Mouse (Mus musculus) ES-E14 (cell line): ENCODE measurements around the gene Bhlha15. TPM values are rescaled to one million over a fixed set of nuclear protein-coding genes. Genes with fewer than 3 reads are reported as not detected.

ENCODE experiments used
- DNase-seq: peaks from one replicate; pipeline ENCODE4 v3.0.0-alpha.2; 2013; ENCODE audit warnings: low read depth, low spot score
- H3K27ac ChIP-seq: 2 replicates; pipeline ENCODE4 v1.5.1; 2012; ENCODE audit warnings: low read depth, mild to moderate bottlenecking, low read length, moderate library complexity, mixed read lengths; ENCODE audit not compliant: poor library complexity, insufficient read depth, severe bottlenecking
- H3K36me3 ChIP-seq: 2 replicates; pipeline ENCODE4 v1.6.1; 2012; ENCODE audit warnings: mild to moderate bottlenecking, low read length, moderate library complexity, mixed read lengths; ENCODE audit not compliant: control insufficient read depth, poor library complexity, insufficient read depth, severe bottlenecking
- H3K4me1 ChIP-seq, 2 experiments: fragments of 150-350 bp in 1 of 2; sonication (generic) in 1 of 2; 2 replicates each; pipeline ENCODE4 v1.6.1; 2012; ENCODE audit warnings: low read length in 2 of 2, mild to moderate bottlenecking in 1 of 2, mixed read lengths in 1 of 2; ENCODE audit not compliant: control insufficient read depth in 2 of 2, insufficient read depth in 2 of 2, poor library complexity in 1 of 2
- H3K4me3 ChIP-seq, 2 experiments: fragments of 150-350 bp in 1 of 2; sonication (generic) in 1 of 2; 2 replicates each; pipeline ENCODE4 v1.5.1; 2012; ENCODE audit warnings: low read length in 2 of 2, low read depth in 1 of 2, mild to moderate bottlenecking in 1 of 2, mixed read lengths in 1 of 2; ENCODE audit not compliant: insufficient read depth in 1 of 2, poor library complexity in 1 of 2, severe bottlenecking in 1 of 2
- H3K9ac ChIP-seq: 2 replicates; pipeline ENCODE4 v1.6.1; 2012; ENCODE audit warnings: low read depth, mild to moderate bottlenecking, low read length, mixed read lengths; ENCODE audit not compliant: poor library complexity, insufficient read depth, severe bottlenecking
- H3K9me3 ChIP-seq: fragments of 150-350 bp; sonication (generic); 2 replicates; pipeline ENCODE4 v1.6.1; 2012; ENCODE audit warnings: low read depth, mild to moderate bottlenecking, low read length; ENCODE audit not compliant: control insufficient read depth, insufficient read depth
- CHD2 ChIP-seq: IDR thresholded peaks from 2 replicates; pipeline ENCODE4 v1.6.1; 2014; ENCODE audit warnings: mild to moderate bottlenecking, low read depth, low read length, inconsistent platforms
- HCFC1 ChIP-seq: IDR thresholded peaks from 2 replicates; pipeline ENCODE4 v1.6.1; 2012; ENCODE audit warnings: low read length, inconsistent platforms, borderline replicate concordance; ENCODE audit not compliant: insufficient read depth
- MAFK ChIP-seq: IDR thresholded peaks from 2 replicates; pipeline ENCODE4 v1.6.1; 2014; ENCODE audit warnings: mild to moderate bottlenecking, low read depth, low read length, inconsistent platforms; ENCODE audit not compliant: insufficient read depth
- ZC3H11A ChIP-seq: IDR thresholded peaks from 2 replicates; pipeline ENCODE4 v1.6.1; 2012; ENCODE audit warnings: low read depth, mild to moderate bottlenecking, inconsistent platforms, low read length, borderline replicate concordance
- ZNF384 ChIP-seq: IDR thresholded peaks from 2 replicates; pipeline ENCODE4 v1.6.1; 2012; ENCODE audit warnings: low read depth, low read length, inconsistent platforms
- in situ Hi-C, 2 experiments: fragments of 600-800 bp; cut with MboI; formaldehyde crosslinking; loops; one replicate each; pipeline ENCODE4 v1.15.1; 2025; ENCODE audit warnings: low sequenced_read_pairs in 2 of 2, inconsistent platforms in 1 of 2; ENCODE audit not compliant: unreplicated experiment in 2 of 2
- total RNA-seq: library from RNA; depleted of rRNA; stranded (reverse); fragments of 300-350 nt; gene quantifications from 2 replicates; pipeline ENCODE4 v1.2.3, GENCODE M21; 2012

Bhlha15 gene
- total RNA-seq, 1 experiment = 1.1 TPM

DNA sequence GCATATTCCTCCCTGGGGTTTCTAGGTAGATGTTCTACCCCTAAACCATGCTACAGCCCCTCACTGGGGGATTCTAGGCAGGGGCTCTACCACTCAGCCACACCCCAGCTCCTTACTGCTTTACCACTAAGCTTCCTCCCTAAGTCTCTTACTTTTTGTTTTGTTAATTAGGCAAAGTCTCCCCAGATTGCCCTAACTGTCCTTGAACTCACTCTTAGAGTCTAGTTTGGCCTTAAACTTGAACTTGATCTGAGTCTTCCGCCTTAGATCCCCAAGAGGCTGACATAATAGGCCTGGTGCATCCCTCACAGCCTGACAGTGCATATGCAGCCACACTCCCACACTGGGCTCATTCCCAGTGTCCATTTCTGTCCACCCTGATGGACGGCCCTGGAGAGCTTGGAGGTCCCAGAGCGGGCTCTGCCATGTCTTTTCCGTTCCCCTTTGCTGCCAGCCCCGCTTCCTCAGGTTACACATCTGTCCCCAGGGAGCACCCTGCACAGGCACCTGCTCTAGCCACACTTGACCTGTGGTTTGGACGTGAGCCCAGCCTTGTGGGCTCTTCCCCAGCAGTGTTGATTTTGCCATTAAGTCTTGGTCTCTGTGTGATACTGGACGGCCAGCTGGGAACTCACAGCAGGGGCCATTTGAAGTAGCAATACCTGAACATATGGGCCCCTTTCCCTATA is 6.3 kb upstream of the Bhlha15 start:
- Histone ChIP-seq H3K9me3 (no peaks in the 10 kb centered on the region), H3K36me3 (peaks cover 30% of the 10 kb centered on the region), H3K4me3 (peak overlapping the region in 1 of 2 experiments; percentile 51; a peak in 2 of 4 replicates), H3K27ac (peak overlapping the region; percentile 69), H3K9ac (0 out of 2 replicates have a peak overlapping the region, but pooled peaks have one; percentile 28), H3K4me1 (peaks cover 2 to 34% of the 10 kb centered on the region in 2 experiments)
- TF ChIP-seq MAFK = no peak
- no peak for TF ChIP-seq HCFC1
- no peak for TF ChIP-seq CHD2
- TF ChIP-seq ZC3H11A = no peak
- no peak for TF ChIP-seq ZNF384
- no peak for DNase-seq
- in situ Hi-C loops = no loop called here

GRCm38 (mm10) chr5:144184350-144185045 is 5.6 kb upstream of the Bhlha15 start:
- no peaks in the 10 kb centered on the region for H3K9me3 ChIP-seq
- in situ Hi-C loops = no loop called here
- no peak overlapping the region; the same call in 1 of the 2 replicates for H3K9ac ChIP-seq
- peaks cover 2 to 35% of the 10 kb centered on the region in 2 experiments for H3K4me1 ChIP-seq
- TF ChIP-seq CHD2 = no peak
- TF ChIP-seq ZNF384 = no peak
- no peak for TF ChIP-seq MAFK
- TF ChIP-seq ZC3H11A = no peak
- TF ChIP-seq HCFC1 = no peak
- H3K4me3 ChIP-seq = no peak overlapping the region
- H3K27ac ChIP-seq = no peak overlapping the region
- DNase-seq = no peak
- H3K36me3 ChIP-seq = peaks cover 24% of the 10 kb centered on the region

DNA sequence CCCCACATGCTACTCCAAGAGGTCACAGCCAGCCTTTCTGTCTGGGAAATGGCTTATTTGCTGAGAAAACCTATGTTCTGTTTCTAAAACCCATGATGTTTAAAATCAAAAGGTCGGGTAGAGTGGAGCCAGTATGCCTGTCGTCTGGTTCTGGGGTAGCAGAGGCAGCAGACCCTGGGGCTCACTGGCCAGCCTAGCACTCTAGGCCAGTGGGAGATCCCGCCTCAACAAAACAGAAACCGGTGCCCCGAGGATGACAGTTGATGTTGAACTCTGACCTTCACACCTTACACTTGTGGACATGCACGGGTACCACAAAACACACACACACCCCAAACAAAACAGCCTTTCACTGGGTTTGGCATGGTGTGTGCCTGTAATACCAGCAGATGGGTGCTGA is 1.7 kb upstream of the Bhlha15 start:
- no peak for DNase-seq
- no peaks in the 10 kb centered on the region for H3K9me3 ChIP-seq
- no peak for TF ChIP-seq CHD2
- TF ChIP-seq ZC3H11A = no peak
- no peak for TF ChIP-seq ZNF384
- no peak for TF ChIP-seq MAFK
- no peak for TF ChIP-seq HCFC1
- no peak overlapping the region for H3K9ac ChIP-seq
- in situ Hi-C loops = no loop called here
- H3K4me1 ChIP-seq = peaks cover 2 to 29% of the 10 kb centered on the region in 2 experiments
- peaks cover 17% of the 10 kb centered on the region for H3K36me3 ChIP-seq
- no peak overlapping the region for H3K4me3 ChIP-seq
- no peak overlapping the region for H3K27ac ChIP-seq

DNA sequence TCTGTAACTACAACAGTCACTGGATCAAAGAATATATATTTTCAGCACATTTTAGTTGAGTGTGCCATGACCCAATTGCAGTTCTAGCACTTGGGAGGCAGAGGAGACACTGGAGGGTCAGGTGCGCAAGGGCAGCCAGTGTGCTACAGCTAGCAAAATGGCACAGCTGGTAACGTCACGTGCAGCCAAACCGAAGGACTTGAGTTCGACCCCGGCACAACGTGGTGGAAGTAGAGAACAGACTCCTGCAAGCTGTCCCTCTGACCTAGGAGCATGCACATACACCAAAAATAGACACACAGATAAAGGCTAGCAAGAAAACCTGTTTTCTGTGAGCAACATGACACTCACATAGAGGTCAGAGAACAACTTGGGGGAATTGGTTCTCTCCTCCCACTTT is 759 bp upstream of the Bhlha15 start:
- in situ Hi-C loops = no loop called here
- H3K9me3 ChIP-seq = no peaks in the 10 kb centered on the region
- no peak overlapping the region for H3K27ac ChIP-seq
- no peak overlapping the region for H3K4me3 ChIP-seq
- H3K36me3 ChIP-seq = peaks cover 17% of the 10 kb centered on the region
- H3K9ac ChIP-seq = no peak overlapping the region
- DNase-seq = no peak
- H3K4me1 ChIP-seq = peaks cover 0 to 26% of the 10 kb centered on the region in 2 experiments
- TF ChIP-seq HCFC1 (no peak), ZC3H11A (no peak), ZNF384 (no peak), CHD2 (no peak), MAFK (no peak)
